Mouse (Mus musculus) CH12.LX (cell line): ENCODE results near the gene Barx1.

Experiments
- CTCF ChIP-seq, 2 experiments: IDR thresholded peaks in 1 of 2; conservative IDR thresholded peaks in 1 of 2; 2 replicates each; pipeline ENCODE4 v1.5.1; 2011 to 2012; ENCODE audit warnings: low read depth in 2 of 2, low read length in 2 of 2, improper control_type of control experiment in 1 of 2, inconsistent platforms in 1 of 2, mild to moderate bottlenecking in 1 of 2, moderate library complexity in 1 of 2
- POLR2A ChIP-seq: IDR thresholded peaks from 2 replicates; pipeline ENCODE4 v1.6.1; 2011; ENCODE audit warnings: low read depth, mild to moderate bottlenecking, improper control_type of control experiment, low read length
- POLR2AphosphoS2 ChIP-seq: IDR thresholded peaks from 2 replicates; pipeline ENCODE4 v1.6.1; 2011; ENCODE audit warnings: low read depth, low read length, improper control_type of control experiment
- SIN3A ChIP-seq: IDR thresholded peaks from 2 replicates; pipeline ENCODE4 v1.6.1; 2012; ENCODE audit warnings: low read length, improper control_type of control experiment, inconsistent platforms
- ZC3H11A ChIP-seq: IDR thresholded peaks from 2 replicates; pipeline ENCODE4 v1.6.1; 2012; ENCODE audit warnings: low read depth, mild to moderate bottlenecking, inconsistent platforms, low read length, improper control_type of control experiment
- ZNF384 ChIP-seq: IDR thresholded peaks from 2 replicates; pipeline ENCODE4 v1.6.1; 2012; ENCODE audit warnings: low read depth, low read length, improper control_type of control experiment, inconsistent platforms

GRCm38 (mm10) chr13:48639570-48639969, 23.2 kb upstream of the Barx1 start:
- TF ChIP-seq CTCF (conservative IDR thresholded peaks at IDR 0.05 in 1 of 2, IDR thresholded peaks at IDR 0.05 in 1 of 2; ENCODE audit: low read depth in 2 of 2, low read length in 2 of 2) (peak; percentile 92 to 94), SIN3A (no peak), POLR2A (no peak), ZC3H11A (peak; percentile 31; the same call in 1 of the 2 replicates), POLR2AphosphoS2 (no peak), ZNF384 (no peak)
